Mouse (Mus musculus): ENCODE measurements around the gene Ulk3.

Gene Ulk3

GRCm38 (mm10) chr9:57644442-57644943, 55.2 kb downstream of the Ulk3 start:
- DNase-seq (ENCODE audit: low spot score in 2 of 2): no peak

GRCm38 (mm10) chr9:57644944-57645893, 56.0 kb downstream of the Ulk3 start:
- peak; percentile 84 to 88 for DNase-seq (ENCODE audit: low spot score in 2 of 2)

All from frontal cortex, postnatal 25 days (tissue).